Mouse (Mus musculus): ENCODE data around the gene Slc22a15. TPM values are rescaled to one million over a fixed set of nuclear protein-coding genes. Genes with fewer than 3 reads are reported as not detected.

The Slc22a15 gene
- total RNA-seq (2021): 10 to 100 TPM in 1 of 2 experiments, 1 to 10 TPM in 1; 9.6 to 11.5 TPM
- long read RNA-seq, experiment 1, full-length matches to known transcripts: 3 of 5 reads
- long read RNA-seq, experiment 1, partial matches to known transcripts: 0 of 5 reads
- long read RNA-seq, experiment 1, other reads (novel, unspliced or antisense): 2 of 5 reads
- long read RNA-seq, experiment 2, full-length matches to known transcripts: 2 of 4 reads
- long read RNA-seq, experiment 2, partial matches to known transcripts: 0 of 4 reads
- long read RNA-seq, experiment 2, other reads (novel, unspliced or antisense): 2 of 4 reads

DNA sequence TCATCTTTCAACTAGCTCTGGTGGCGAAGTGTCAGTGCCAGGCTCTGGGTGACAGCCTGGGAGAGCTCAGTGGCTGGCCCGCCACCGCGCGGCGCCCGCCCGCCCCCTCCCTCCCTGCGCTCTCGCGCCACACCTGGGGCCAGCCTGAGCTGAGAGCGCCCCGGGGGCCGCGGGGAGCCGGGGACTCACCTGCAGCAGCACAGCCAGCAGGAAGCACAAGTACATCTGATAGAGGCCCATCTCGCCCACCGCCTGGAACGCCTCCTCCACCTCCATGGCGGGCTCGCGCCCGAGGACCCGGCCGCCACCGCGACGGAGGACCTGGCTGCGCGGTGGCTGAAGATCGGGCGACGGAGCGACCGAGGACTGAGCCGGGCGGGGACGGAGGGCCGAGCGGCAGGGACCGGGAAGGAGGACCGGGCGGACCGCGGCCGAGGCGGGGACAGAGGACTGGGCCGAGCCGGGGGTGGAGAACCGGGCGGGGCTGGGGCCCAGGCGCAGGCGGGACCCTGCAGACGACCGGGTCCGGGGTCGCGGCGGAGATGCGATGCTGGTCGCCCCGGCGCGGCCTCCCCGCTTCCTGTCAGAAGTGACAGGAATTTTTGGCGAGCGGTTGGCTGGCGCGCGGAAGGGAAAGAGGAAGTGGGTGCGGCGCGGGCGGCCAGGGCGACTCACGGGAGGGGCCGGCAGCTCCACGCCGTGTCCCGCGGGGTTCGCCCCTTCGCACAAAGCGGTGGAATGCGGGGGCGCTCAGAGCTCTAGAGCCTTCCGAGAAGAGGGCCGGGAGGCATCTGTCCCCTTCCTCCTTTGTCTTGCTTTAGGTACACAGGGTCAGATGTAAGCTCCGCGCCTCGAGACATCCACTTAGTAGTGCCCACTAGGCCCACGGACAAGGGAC lies at the start of gene Slc22a15:
Slc22a15 (minus strand) TSS at position 611 of the 898 bp plus-strand sequence.
- TF ChIP-seq CTCF (conservative IDR thresholded peaks at IDR 0.05): peak; percentile 38
- peak in 1 of 2 experiments; percentile 57 for DNase-seq (ENCODE audit: low spot score in 2 of 2)
- Histone ChIP-seq H3K4me3 (peak within 1 kb of the TSS; percentile 91), H3K27ac (peak within 1 kb of the TSS; percentile 97)

DNA sequence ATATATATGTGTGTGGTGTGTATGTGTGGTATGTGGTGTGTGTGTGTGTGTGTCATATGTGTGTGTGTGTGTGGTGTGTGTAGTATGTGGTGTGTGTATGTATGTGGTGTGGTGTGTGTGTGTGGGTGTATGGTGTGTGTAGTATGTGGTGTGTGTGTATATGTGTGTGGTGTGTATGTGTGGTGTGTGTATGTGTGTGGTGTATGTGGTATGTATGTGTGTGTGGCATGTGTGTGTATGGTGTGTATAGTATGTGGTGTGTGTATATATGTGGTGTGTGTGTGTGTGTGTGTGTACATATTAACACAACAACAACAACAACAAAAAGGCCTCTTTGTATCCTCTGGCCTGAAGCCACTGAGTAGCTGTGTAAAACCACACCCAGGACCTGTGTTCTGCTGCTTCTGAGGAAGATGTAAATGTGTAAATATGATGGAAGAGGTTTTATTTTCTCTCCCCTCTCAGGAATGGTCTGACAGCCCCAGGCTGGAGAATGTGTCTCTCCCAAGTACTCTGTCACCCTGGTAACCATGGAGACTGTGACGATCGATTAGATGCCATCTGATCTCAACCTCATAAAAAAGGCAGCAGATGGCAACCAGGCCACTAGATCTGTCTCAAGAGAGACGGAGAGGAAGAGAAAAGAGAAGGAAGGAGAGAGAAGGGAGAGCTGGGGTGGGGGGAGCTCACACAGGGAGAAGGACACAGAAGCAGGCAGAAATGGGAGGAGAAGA lies 42.7 kb upstream of the Slc22a15 start:
- DNase-seq (ENCODE audit: low spot score in 2 of 2): peak; percentile 37 to 39
- TF ChIP-seq CTCF (conservative IDR thresholded peaks at IDR 0.05): no peak
- Histone ChIP-seq H3K4me3 (no peak overlapping the region), H3K27ac (peak overlapping the region; percentile 68)

DNA sequence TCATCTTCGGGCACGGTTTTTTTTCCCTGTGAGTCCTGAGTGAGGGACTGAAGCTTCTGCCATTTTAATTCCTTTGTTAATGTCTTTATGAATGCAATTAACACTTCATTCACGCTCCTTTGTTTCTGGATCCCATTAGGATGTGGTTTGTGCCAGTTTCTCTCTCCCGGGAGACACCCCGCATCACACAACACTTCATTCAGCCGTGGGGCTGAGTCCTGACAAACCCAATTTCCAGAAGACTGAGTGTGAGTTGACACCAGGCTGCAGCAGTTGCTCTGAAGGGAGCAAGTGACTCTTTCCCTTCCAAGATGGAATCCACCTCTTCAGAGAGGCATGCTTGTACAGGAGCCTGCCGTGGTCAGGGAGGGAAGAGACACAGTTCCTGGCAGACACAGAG lies 40.1 kb upstream of the Slc22a15 start:
- no peak for DNase-seq (ENCODE audit: low spot score in 2 of 2)
- no peak for TF ChIP-seq CTCF (conservative IDR thresholded peaks at IDR 0.05)
- Histone ChIP-seq H3K27ac (no peak overlapping the region), H3K4me3 (no peak overlapping the region)

DNA sequence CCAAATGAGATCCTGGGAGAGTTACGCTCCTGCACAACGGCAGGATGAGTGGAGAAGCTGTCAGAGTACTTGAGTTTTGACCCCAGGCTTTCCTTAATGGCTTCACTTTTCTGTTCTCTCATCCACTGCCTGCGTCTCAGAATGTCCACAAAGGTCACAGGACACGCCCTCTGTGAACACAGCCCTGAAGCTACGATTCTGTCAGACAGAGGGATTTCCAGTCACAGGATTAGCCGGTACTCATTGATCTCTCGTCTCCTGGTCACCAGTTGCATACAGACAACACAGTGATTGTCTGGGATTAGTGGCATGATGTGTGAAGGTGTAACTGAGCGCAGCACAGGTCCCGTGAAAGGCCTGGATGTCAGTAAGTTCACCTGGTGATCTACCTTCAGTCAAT lies 39.2 kb upstream of the Slc22a15 start:
- DNase-seq (ENCODE audit: low spot score in 2 of 2): no peak
- no peak for TF ChIP-seq CTCF (conservative IDR thresholded peaks at IDR 0.05)
- Histone ChIP-seq H3K27ac (no peak overlapping the region), H3K4me3 (no peak overlapping the region)

DNA sequence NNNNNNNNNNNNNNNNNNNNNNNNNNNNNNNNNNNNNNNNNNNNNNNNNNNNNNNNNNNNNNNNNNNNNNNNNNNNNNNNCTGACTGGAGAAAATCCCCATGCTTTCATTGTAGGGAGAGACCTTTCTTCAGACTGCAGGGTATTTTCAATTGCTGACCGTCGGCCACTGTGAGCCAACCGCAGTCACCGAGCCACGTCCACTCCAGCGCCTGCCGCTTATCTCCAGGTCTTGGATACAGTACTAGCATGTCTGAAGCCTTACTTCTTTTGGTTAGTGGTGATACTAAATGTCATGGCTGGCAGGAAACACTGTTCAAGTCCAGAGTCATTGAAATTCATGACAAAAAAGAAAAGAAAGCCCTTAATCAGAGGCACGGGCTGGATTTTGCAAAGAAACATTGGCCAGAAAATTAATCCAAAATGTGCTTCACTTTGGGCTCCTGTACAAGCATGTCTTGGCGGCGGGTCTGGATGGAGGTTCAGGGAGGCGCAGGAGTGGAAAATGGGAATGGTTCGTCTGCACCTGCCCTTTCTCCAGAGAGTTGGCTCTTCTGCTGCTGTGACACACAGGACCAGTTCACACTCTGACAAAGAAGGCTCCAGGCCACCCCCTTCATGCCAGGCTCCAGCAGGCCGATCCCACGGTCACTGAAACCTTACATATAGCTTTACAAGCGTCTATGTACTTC lies 37.0 kb upstream of the Slc22a15 start:
- TF ChIP-seq CTCF (conservative IDR thresholded peaks at IDR 0.05): no peak

DNA sequence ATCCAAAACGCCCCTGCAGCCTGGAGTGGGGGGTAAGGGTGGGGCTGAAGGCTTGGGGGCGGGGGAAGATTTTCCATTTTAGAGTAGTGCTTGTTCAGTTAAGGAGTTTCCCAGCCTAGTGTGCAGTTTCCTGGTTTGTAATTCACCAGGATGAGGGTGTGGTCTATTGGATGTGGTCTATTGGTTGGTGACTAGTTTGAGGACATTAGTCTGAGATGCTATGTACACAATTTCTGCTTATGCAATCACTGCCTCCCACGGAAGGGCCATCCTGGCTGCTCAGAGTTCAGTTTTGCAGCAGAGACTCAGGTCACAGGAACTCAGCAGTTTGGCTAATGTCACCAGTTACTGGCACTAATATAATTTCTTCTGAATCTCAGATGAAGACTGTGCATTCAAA lies 33.8 kb upstream of the Slc22a15 start:
- no peak overlapping the region for H3K27ac ChIP-seq
- no peak overlapping the region for H3K4me3 ChIP-seq
- DNase-seq (ENCODE audit: low spot score in 2 of 2): no peak
- no peak for TF ChIP-seq CTCF (conservative IDR thresholded peaks at IDR 0.05)

More for the DNA sequence above, 37.0 kb upstream of the Slc22a15 start:
- no peak overlapping the region for H3K4me3 ChIP-seq
- H3K27ac ChIP-seq: no peak overlapping the region
- DNase-seq (ENCODE audit: low spot score in 2 of 2): no peak

DNA sequence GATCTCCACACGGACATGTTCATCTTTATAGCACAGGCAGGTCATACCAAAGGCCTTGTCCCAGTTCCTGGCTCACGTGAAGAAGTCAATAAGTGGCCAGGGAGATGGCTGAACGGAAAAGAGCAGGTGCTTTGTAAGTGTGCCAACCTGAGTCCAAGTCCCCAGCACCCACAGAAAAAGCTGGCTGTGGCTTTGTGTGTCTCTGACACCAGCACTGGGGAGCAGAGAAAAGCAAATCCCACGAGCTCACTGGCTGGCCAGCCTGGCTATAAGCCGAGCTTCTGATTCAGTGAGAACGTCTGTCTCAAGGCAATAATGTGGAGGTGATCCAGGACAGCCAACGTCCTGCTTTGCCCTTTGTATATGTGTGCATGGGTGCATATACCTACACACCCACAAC lies 29.3 kb upstream of the Slc22a15 start:
- TF ChIP-seq CTCF (conservative IDR thresholded peaks at IDR 0.05): no peak
- no peak overlapping the region for H3K27ac ChIP-seq

DNA sequence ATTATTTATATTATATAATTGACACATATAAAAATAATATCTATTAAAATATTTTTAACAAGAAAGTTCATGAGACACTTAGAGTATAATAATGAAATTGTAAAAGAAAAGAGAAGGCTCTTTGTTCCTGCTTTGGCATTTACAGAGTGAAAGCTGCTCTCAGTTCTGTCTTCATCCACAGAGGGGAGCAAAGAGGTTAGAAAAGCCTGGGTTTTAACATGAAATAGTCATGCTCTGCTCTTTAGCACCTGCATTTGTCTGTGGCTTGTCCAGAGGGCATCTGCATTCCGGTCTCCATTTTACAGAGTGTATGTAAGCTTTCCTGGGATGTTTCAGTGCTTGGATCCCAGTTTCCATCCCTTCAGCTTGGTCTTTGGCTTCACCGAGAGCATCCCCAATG lies 28.3 kb upstream of the Slc22a15 start:
- H3K27ac ChIP-seq: no peak overlapping the region

More for the DNA sequence above, 29.3 kb upstream of the Slc22a15 start:
- DNase-seq (ENCODE audit: low spot score in 2 of 2): no peak
- no peak overlapping the region for H3K4me3 ChIP-seq

DNA sequence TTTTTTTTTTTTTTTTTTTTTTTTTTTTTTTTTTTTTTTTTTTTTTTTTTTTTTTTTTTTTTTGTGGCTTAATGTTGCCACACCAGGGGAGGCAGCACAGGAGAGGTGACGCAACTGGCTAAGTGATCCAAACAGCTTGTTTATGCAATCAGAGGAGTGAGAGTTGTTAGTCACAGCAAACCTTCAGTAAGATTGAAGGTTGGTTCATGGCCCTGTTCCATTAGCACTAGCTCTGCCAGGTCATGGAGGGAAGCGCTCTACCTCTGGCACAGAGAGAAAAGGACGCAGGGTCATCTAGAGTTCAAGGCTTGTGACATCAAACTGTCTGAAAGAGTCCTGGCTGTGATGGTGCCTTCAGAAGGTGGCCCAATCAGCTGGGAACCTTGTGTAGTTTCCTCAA lies 24.3 kb upstream of the Slc22a15 start:
- no peak for TF ChIP-seq CTCF (conservative IDR thresholded peaks at IDR 0.05)
- DNase-seq (ENCODE audit: low spot score in 2 of 2): no peak
- no peak overlapping the region for H3K4me3 ChIP-seq

More for the DNA sequence above, 28.3 kb upstream of the Slc22a15 start:
- TF ChIP-seq CTCF (conservative IDR thresholded peaks at IDR 0.05): peak; percentile 73
- DNase-seq (ENCODE audit: low spot score in 2 of 2): no peak
- no peak overlapping the region for H3K4me3 ChIP-seq

DNA sequence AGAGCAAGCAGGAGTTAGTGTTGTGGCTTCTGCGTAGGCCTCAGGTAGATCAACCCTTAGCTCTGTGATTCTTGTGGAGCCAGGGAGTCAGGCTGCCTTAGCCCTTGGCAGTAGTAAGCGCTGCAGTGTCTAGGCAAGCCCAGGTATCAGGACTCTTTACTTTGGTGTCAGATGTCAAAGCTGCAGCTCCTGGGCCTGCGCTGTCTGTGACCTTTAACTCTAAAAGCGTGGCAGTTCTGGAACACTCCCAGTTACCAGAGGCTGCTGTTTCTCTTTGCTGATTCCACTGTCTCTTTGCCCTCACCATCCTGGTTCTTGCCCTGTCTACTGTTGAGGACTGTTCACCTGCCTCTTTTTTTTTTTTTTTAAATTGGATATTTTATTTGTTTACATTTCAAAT lies 23.0 kb upstream of the Slc22a15 start:
- TF ChIP-seq CTCF (conservative IDR thresholded peaks at IDR 0.05): no peak
- Histone ChIP-seq H3K4me3 (no peak overlapping the region), H3K27ac (no peak overlapping the region)
- DNase-seq (ENCODE audit: low spot score in 2 of 2): no peak

More for the DNA sequence above, 24.3 kb upstream of the Slc22a15 start:
- H3K27ac ChIP-seq: no peak overlapping the region

DNA sequence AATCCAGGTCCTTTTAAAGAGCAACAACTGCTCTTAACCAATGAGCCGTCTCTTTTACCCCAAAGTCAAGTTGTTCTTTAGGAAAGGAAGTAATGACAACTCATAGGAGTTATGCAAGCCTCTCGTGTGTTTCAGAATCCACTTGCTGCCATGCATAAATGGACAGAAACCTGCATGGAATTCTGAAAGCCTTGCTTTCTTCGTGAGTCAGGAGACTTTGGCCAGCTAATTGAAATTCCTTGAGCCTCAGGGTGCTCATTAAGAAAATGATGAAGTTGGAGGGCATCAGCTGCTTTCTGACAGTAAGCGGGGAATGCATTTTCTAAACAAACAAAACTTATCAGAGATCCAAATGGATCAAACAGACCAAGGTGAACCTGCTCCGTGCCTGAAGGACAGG lies 21.0 kb upstream of the Slc22a15 start:
- DNase-seq (ENCODE audit: low spot score in 2 of 2): no peak
- Histone ChIP-seq H3K4me3 (no peak overlapping the region), H3K27ac (no peak overlapping the region)
- TF ChIP-seq CTCF (conservative IDR thresholded peaks at IDR 0.05): no peak

DNA sequence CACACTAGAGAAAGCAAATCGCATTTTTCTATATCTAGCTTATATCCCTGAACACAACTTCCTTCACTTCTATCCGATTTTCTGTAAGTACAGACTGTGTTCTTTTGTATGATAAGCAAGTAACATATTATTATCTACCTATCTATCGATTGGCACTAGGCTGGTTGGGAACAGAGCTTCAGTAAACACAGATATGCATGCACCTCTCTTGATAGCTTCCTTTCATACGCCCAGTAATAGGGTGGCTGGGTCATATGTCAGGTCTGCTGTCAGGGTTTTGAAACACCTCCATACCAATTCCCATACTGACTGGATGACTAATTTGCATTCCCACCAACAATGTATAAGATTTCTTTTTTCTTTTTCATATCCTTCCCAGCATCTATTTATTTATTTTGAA lies 16.2 kb upstream of the Slc22a15 start:
- TF ChIP-seq CTCF (conservative IDR thresholded peaks at IDR 0.05): no peak
- DNase-seq (ENCODE audit: low spot score in 2 of 2): no peak
- Histone ChIP-seq H3K27ac (no peak overlapping the region), H3K4me3 (no peak overlapping the region)

Measured in layer of hippocampus, adult 2 months (tissue).